In the genomic region with DNA sequence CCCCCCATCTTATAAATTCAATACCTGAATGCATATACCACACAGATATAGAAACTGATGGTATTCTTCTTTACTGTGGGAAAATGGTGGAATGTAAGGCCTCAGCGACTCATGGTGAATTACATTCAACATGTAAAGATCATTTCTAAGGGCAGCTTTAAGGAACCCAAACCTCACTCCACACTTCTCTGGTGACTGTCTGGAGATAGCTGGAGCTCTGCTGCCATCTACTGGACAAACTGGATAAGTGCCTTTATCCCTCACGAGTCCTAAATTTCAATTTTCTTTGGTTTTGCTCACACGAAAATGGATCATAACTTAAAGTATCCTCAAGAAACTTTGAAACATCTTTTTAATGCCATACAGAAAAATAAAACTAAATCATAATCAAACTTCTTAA, we compare ENCODE assay signal across 8 mouse cellular contexts. TPM values are rescaled to one million over a fixed set of nuclear protein-coding genes. Genes with fewer than 3 reads are reported as not detected.
A peak's percentile ranks its signal among the peaks of the same experiment; 100 is the strongest.
DNase-seq lines count a peak whose midpoint lies in the region; ATAC-seq and TF ChIP-seq lines count a peak whose summit lies in the region.

No protein-coding gene starts in this region.

- ATAC-seq in forebrain, embryonic 14.5 days = peak; percentile 88
- no peak for ATAC-seq in kidney, postnatal 0 days (replicated peaks; ENCODE audit: low FRiP score, low read depth)
- ATAC-seq in inflammation-experienced regulatory T-cells, adult 6 months = no peak

- no peak overlapping the region for H3K9ac ChIP-seq in forebrain, embryonic 14.5 days (ENCODE audit: low read length)
- H3K9ac ChIP-seq in kidney, postnatal 0 days (ENCODE audit: low read depth, low read length) = no peak overlapping the region

- no peak overlapping the region for H3K4me2 ChIP-seq in forebrain, embryonic 14.5 days (ENCODE audit: low read length)
- H3K4me2 ChIP-seq in kidney, postnatal 0 days (ENCODE audit: low read length) = no peak overlapping the region

- H3K9me3 ChIP-seq in forebrain, embryonic 14.5 days (replicated peaks; ENCODE audit: control insufficient read depth, low read length) = no peaks in the 10 kb centered on the region
- no peaks in the 10 kb centered on the region for H3K9me3 ChIP-seq in kidney, postnatal 0 days (replicated peaks; ENCODE audit: low read length)

- TF ChIP-seq CTCF in layer of hippocampus, adult 2 months (conservative IDR thresholded peaks at IDR 0.05) = peak; percentile 93
- peak; percentile 90 for TF ChIP-seq CTCF in kidney, postnatal 0 days (IDR thresholded peaks at IDR 0.05; ENCODE audit: low read depth)

- H3K4me3 ChIP-seq in layer of hippocampus, adult 2 months = no peak overlapping the region
- no peak overlapping the region for H3K4me3 ChIP-seq in forebrain, embryonic 14.5 days (ENCODE audit: low read depth, low read length)
- no peak overlapping the region for H3K4me3 ChIP-seq in kidney, postnatal 0 days (replicated peaks; ENCODE audit: low read depth, low read length)

- WGBS in forebrain, embryonic 14.5 days = 6% methylated on average over 3 of the region's 3 CpGs
- WGBS in kidney, postnatal 0 days = 4% methylated on average over 3 of the region's 3 CpGs

- no peaks in the 10 kb centered on the region for H3K27me3 ChIP-seq in forebrain, embryonic 14.5 days (replicated peaks; ENCODE audit: control insufficient read depth, insufficient read depth, low read length)
- H3K27me3 ChIP-seq in kidney, postnatal 0 days (ENCODE audit: insufficient read depth, low read length) = no peaks in the 10 kb centered on the region

- H3K36me3 ChIP-seq in forebrain, embryonic 14.5 days (ENCODE audit: control insufficient read depth, insufficient read depth, low read length) = peaks cover 13% of the 10 kb centered on the region; the same call in 1 of the 2 replicates
- no peaks in the 10 kb centered on the region for H3K36me3 ChIP-seq in kidney, postnatal 0 days (ENCODE audit: insufficient read depth, low read length)

- H3K4me1 ChIP-seq in forebrain, embryonic 14.5 days (ENCODE audit: control insufficient read depth, insufficient read depth, low read length) = no peaks in the 10 kb centered on the region
- no peaks in the 10 kb centered on the region for H3K4me1 ChIP-seq in kidney, postnatal 0 days (replicated peaks; ENCODE audit: insufficient read depth, low read length)

- peak; percentile 45 to 64 for DNase-seq in layer of hippocampus, adult 2 months (ENCODE audit: low spot score in 2 of 2)
- no peak for DNase-seq in layer of hippocampus, adult 9-10 months (ENCODE audit: low spot score)
- DNase-seq in ES-CJ7 (ENCODE audit: low read depth, low spot score) = peak; percentile 59
- DNase-seq in cerebellum, adult 11 months = peak; percentile 33
- DNase-seq in forebrain, embryonic 14.5 days (ENCODE audit: low spot score) = peak; percentile 90
- DNase-seq in kidney, postnatal 0 days (ENCODE audit: low spot score) = peak; percentile 81
- DNase-seq in mesoderm, embryonic 11.5 days (ENCODE audit: low read depth, low spot score) = peak; percentile 78

- 0 out of 2 replicates have a peak overlapping the region, but pooled peaks have one; percentile 4 for H3K27ac ChIP-seq in layer of hippocampus, adult 2 months
- H3K27ac ChIP-seq in forebrain, embryonic 14.5 days (ENCODE audit: low read depth, low read length) = no peak overlapping the region
- no peak overlapping the region for H3K27ac ChIP-seq in kidney, postnatal 0 days

RNA-seq across cellular contexts. Expression of a gene that starts 11.4 kb away (rescaled TPM):
- total RNA-seq in layer of hippocampus, adult 2 months (2021) = 100 to 1,000 TPM in 1 of 2 experiments, 10 to 100 TPM in 1; 94.3 to 100 TPM
- polyA plus RNA-seq in forebrain, embryonic 14.5 days (2014; fragmentation: Nextera tagmentation; extraction: Ambion mirVana) = 4.4 and 5.8 TPM in 2 replicates
- polyA plus RNA-seq in kidney, postnatal 0 days (2015; fragmentation: Nextera tagmentation; extraction: Ambion mirVana) = 0.03 TPM in 1 of 2 replicates, not detected in the other
- polyA plus RNA-seq in inflammation-experienced regulatory T-cells, adult 6 months (2017; shearing (Covaris generic)) = not detected
